Mouse (Mus musculus) bone marrow, adult 2 months (tissue): ENCODE measurements at regions not wholly inside any gene's neighbourhood (a gene's known extent, or its start where the extent isn't known, plus 50 kb on each side); places are given as distances from the start of the nearest gene placed in this dataset.

ENCODE experiments used
- H3K27ac ChIP-seq: fragments of 200-500 bp; 2 replicates; pipeline ENCODE4 v1.5.1; 2012; ENCODE audit warnings: low read depth, mild to moderate bottlenecking, control low read depth, inconsistent platforms, low read length; ENCODE audit not compliant: control insufficient read depth, poor library complexity, insufficient read depth
- H3K4me1 ChIP-seq: fragments of 200-500 bp; 2 replicates; pipeline ENCODE4 v1.6.1; 2011; ENCODE audit warnings: low read length; ENCODE audit not compliant: control insufficient read depth, insufficient read depth
- H3K4me3 ChIP-seq: fragments of 200-500 bp; replicated peaks from 2 replicates; pipeline ENCODE3; 2011; ENCODE audit warnings: mild to moderate bottlenecking, low read depth, low read length, control low read depth; ENCODE audit not compliant: control insufficient read depth
- CTCF ChIP-seq: fragments of 200-500 bp; IDR thresholded peaks from 2 replicates; pipeline ENCODE4 v1.5.1; 2011; ENCODE audit warnings: low read length, control low read depth; ENCODE audit not compliant: control insufficient read depth, insufficient read depth
- POLR2A ChIP-seq: fragments of 200-500 bp; IDR thresholded peaks from 2 replicates; pipeline ENCODE4 v1.6.1; 2011; ENCODE audit warnings: low read depth, mild to moderate bottlenecking, control low read depth, low read length, borderline replicate concordance; ENCODE audit not compliant: control insufficient read depth
- WGBS: fragments of 180-500 bp; shearing (Covaris S2); methylation state at CpG from one replicate; pipeline ENCODE4 v1.1.7; 2018; 5-methylcytosine and 5-hydroxymethylcytosine counted together

GRCm38 (mm10) chr14:25402409-25402808 is 56.6 kb upstream of the Zmiz1 start:
- Histone ChIP-seq H3K27ac (no peak overlapping the region), H3K4me3 (no peak overlapping the region), H3K4me1 (no peaks in the 10 kb centered on the region)
- 59% methylated on average over 1 of the region's 1 CpGs for WGBS
- TF ChIP-seq POLR2A (no peak), CTCF (no peak)

GRCm38 (mm10) chr14:25405191-25405590 is 53.8 kb upstream of the Zmiz1 start:
- TF ChIP-seq POLR2A (no peak), CTCF (no peak)
- H3K4me1 ChIP-seq: no peaks in the 10 kb centered on the region
- H3K4me3 ChIP-seq: no peak overlapping the region
- no peak overlapping the region for H3K27ac ChIP-seq
- WGBS: 61% methylated on average over 4 of the region's 4 CpGs

- Histone ChIP-seq H3K4me3 (no peak overlapping the region), H3K27ac (no peak overlapping the region), H3K4me1 (no peaks in the 10 kb centered on the region)
- WGBS: 74% methylated on average over 3 of the region's 3 CpGs
- TF ChIP-seq POLR2A (no peak), CTCF (no peak)
Observed at GRCm38 (mm10) chr14:25406059-25406458, 52.9 kb upstream of the Zmiz1 start.

- WGBS: 80% methylated on average over 6 of the region's 6 CpGs
- no peak overlapping the region for H3K27ac ChIP-seq
- no peak overlapping the region for H3K4me3 ChIP-seq
- no peak for TF ChIP-seq CTCF
- TF ChIP-seq POLR2A: no peak
- H3K4me1 ChIP-seq: no peaks in the 10 kb centered on the region
Observed at GRCm38 (mm10) chr14:25406613-25407012, 52.4 kb upstream of the Zmiz1 start.

- H3K27ac ChIP-seq: no peak overlapping the region
- no peak overlapping the region for H3K4me3 ChIP-seq
- WGBS: 88% methylated on average over 7 of the region's 7 CpGs
- TF ChIP-seq POLR2A (no peak), CTCF (no peak)
- H3K4me1 ChIP-seq: no peaks in the 10 kb centered on the region
Observed at GRCm38 (mm10) chr14:25407111-25407510, 51.9 kb upstream of the Zmiz1 start.
